Mouse (Mus musculus): ENCODE data around the gene Ccdc158.

Ccdc158 gene

DNA sequence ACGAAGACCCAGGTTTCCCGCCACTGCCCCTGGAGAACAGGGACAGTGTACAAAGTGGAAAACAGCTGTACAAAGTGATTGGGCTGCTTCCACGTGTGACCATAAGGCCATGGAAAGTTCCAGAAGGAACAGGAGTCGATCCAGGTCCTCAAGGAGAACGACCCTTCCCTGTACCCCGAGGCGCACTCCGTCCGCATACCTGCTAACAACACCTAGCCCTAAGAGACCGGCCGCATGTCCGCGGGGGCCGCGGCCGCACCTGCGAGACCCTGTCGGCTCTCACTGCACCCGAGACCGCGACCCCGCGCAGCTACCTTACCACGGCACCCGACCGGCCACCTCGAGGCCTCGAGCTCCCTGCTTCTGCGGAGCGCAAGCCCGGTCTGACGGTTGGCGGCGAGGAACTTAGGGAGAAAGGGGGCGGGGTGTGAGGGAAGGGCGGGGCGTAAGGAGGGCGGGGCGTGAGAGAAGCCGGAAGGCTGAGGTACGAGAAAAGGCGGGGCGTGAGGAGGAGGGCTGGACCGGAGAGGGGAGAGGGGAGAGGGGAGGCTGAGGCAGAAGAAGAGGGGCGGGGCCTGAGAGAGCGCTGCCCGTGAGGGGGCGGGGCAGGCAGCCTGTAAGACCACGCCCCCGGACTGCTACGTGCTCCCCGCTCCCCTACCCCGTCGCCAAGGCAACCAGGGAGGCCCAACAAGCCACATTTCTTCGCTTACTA is at the start of gene Ccdc158:
Gene Ccdc158, minus strand, starts transcription at position 413 of the 715 bp plus-strand sequence.
- DNase-seq (ENCODE audit: low read depth in 2 of 2, low spot score in 2 of 2): peak; percentile 4 to 12

DNA sequence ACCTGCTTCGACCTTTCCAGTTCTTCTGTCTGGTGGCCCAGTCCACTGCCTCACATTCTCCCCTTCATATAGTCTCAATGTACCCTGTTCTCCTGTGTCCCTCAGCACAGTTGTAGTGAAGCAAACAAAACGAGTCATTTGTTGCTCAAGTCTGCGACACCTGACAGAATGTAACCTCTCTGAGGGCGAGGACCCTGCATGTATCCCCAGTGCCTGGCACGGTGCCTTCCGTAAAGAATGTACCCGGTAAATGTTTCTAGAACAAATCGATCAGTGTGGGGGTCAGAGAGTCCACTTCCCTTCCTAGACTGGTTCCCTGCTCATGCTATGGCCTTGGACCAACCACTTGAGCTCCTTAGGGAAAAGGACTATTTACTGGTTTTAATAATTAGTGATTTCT is 46.5 kb upstream of the Ccdc158 start:
- no peak for DNase-seq (ENCODE audit: low read depth in 2 of 2, low spot score in 2 of 2)

DNA sequence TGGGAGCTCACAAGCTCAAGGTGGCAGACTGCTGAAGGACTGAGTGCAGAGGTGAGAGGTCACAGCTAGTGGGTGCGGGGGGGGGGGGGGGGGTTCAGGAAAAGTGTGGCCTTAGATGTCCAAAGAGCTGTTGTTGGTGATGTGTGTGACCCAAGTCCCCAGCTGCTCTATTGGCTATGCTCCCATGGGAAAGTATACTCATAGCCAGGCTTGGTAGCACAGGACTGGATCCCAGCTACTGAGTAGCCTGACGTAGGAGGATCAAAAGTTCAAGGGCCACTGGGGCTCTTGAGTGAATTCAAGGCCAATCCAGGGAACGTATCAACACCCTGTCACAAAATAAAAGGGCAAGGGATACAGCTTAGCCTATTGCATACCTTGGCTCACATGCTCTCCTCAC is 43.8 kb upstream of the Ccdc158 start:
- DNase-seq (ENCODE audit: low read depth in 2 of 2, low spot score in 2 of 2): no peak

DNA sequence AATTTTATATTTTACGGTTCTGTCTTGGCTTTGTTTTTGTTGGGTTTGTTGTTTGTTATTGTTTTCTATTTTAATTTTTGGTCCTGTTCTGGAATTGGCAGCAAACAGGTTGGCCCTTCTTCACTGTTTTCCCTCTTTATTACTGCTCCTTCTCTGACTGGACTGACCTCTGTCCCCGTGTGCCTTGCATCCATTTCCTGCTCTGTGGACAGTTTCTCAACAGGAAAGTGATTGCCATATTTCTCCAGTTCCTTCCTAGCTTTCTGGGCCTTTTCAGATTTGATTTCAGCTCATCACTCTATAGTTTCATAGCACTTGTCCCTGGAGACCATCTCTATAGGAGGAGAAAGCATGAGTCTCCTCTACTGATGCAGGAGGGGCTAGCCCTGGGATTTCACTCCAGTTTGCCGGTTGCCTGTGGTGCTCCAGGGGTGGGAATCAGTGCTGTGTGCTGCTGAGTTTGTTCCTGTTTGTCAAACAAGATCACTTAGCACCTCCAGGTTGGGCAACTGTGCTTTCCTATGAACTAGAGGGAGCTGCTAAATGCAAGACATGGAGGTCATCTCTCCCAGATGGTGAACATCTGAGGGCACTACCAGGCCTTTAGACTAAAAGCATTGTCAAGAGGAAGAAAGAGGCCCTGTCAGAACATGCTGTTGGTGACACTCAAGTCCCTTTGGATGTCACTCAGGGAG is 42.7 kb upstream of the Ccdc158 start:
- no peak for DNase-seq (ENCODE audit: low read depth in 2 of 2, low spot score in 2 of 2)

DNA sequence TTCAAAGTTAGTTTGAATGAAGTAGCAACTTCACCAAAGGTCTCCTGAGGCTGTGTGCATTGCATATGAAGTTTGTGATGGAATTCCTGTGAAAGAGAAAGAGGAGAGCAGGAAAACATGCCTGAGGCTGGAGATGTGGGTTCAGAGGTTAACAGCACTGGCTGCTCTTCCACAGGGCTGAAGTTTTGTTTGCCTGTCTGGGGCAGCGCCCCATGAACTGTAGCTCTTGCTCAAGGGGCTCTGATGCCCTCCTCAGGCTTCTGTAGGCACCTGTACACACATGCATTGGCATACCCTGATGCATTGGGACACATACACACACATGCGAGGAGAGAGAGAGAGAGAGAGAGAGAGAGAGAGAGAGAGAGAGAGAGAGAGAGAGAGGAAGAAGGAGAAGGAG is 40.8 kb upstream of the Ccdc158 start:
- no peak for DNase-seq (ENCODE audit: low read depth in 2 of 2, low spot score in 2 of 2)

DNA sequence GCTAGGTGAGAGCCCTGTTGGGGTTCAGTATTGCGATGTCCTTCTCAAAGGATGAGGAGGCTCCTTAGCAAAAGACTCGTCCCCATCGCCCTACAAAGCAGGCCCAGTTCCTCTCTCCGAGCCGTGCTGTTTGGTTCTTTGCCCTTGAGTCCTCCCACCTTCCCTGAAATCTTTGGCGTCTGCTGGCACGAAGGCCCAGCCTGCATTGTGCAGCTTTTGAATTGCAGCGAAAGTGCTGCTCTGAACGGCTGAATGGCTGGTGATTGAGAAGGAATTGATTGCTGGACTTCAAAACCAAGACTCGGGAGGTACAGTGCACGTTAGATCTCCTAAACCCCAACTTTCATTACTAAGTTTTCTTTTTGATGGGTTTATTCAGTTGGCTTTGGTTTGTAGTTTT is 40.2 kb upstream of the Ccdc158 start:
- no peak for DNase-seq (ENCODE audit: low read depth in 2 of 2, low spot score in 2 of 2)

DNA sequence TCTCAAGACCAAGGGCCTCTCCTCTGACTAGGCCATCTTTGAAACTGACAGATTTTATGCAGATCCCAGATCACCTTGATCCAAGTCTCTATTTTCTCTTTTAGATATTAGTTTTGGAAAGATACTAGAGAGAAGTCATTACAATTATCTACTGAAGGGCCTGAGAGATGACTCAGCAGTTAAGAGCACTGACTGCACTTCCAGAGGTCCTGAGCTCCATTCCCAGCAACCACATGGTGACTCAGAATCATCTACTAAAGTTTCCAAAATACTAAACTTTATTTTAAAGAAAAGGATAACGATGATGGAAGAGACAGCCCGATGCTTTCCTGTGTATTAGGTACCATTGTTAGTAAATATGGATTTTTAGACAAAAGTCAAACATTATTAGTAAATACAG is 39.8 kb upstream of the Ccdc158 start:
- DNase-seq (ENCODE audit: low read depth in 2 of 2, low spot score in 2 of 2): no peak

DNA sequence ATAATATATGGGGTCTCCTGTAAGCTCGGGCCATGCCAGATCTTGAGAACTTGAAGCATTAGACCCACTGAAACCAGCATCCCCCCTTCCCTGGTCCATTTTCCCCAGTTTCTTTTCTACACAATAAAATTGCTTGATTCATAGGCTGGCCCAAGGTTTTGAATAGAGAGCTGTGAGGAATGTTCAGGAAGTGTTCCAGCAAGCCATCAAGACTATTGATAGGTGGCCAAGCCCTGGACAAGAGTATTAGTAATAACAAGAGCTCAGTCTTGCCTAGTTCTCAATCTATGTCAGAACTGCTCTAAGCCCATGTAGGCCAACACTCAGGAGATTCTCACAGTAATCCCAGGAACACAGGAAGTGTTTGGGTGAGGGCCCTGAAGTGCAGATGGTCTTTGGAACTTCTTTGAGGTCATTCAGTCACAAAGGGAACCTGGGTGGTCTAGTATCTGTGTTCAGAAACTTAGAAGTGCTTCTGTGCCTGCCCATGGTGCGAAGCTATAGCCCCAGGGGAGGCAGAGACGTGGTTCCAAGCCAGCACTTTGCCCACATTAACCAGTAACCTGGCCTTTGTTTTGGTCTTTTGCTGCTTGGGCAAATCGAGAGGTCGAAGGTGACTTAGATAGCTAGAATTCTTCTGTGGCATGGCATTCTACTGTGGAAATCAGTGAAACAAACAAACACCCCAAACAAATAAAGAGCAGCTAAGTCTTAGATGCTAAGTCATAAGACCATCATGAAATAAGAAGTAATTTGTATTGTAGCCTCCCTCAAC is 37.7 kb upstream of the Ccdc158 start:
- no peak for DNase-seq (ENCODE audit: low read depth in 2 of 2, low spot score in 2 of 2)

DNA sequence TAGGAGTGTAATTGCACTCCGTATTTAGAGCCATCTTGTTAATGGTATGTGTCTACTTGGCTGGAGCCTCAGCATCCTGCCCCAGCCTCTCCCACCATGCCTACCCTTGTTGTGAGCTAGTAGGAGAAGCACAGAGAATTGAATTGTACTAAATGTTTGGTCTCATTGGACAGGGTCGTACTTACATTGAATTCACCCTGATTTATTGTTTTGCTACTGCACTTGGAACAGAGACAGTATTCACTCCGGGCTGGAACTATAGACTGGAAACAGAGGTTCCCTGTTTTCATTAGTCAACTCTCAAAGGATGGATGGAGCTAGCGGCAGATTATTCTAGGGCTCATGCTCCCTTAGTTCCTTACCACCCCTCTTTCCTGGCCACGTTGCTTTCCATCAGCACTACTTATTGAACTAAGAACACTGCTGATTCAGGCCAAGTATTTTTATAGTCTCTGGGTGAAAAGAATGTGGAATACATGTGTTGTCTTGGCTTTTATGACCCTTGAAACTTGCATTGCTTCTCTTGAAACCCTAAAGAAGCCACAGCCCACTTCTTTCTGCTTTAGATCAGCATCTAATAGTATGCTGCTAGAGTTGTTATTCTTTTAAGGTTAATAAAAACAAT is 36.7 kb upstream of the Ccdc158 start:
- DNase-seq (ENCODE audit: low read depth in 2 of 2, low spot score in 2 of 2): no peak

DNA sequence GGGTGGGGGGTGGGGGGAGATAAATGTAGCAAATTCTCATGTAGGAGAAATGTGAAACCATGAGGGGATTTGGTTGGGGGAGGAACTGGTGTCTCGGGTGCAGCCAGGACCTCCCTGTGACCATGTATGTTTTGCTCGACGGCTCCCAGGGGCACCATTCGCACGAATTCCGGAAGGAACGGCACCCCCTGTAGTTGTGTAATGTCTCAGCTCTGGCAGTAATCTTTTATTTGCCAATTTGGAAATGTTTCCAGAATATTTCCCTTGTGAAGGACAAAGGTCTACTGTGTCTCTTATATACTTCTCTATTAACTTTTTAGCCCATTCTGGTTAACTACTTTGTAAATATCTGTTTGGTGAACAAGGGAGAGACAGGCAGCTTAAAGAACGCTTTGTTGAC is 35.7 kb upstream of the Ccdc158 start:
- no peak for DNase-seq (ENCODE audit: low read depth in 2 of 2, low spot score in 2 of 2)

DNA sequence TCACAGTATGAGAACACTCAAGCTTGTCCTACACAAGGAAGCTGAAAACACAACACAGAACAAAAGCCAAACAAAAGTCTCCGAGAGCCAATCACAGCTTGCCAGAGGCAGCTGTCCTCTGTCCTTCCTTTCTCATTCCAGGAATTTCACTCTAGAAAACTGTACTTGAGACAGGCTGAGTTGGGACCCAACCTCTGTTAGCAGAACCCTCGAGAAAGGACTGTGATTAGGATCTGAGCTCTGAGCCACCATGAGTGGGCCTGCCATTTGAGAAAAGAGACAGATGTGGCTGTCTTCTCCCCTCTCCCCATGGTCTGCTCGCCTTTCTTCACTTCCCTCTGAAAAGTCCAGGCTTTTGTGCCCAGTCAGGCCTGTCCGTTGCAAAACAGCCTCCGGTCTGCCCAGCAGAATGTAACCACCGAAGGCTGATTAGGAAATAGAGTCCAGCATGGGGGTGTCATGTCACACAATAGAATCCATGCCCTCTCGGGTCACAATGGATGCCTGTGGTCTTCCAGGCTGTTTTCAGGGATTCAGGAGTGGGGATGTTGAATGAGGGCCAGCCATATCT is 32.9 kb upstream of the Ccdc158 start:
- DNase-seq (ENCODE audit: low read depth in 2 of 2, low spot score in 2 of 2): no peak

DNA sequence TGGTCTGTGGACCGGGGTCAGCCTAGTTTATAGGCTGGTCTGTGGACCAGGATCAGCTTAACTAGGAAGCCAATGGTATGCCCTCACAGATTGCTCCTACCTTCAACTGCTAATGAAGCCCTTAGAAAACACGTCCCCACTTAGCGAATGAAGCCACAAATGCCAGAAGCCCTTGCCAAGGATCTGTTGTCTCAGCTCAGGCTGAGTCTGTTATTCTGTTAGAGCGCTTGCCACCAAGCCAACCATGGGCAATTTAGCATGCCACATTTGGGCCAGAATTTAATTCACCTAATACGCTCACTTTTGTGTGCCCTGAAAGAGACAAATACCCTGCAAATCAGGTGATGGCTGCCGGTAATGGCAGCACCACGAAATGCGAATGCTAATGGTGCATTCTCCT is 28.6 kb upstream of the Ccdc158 start:
- no peak for DNase-seq (ENCODE audit: low read depth in 2 of 2, low spot score in 2 of 2)

DNA sequence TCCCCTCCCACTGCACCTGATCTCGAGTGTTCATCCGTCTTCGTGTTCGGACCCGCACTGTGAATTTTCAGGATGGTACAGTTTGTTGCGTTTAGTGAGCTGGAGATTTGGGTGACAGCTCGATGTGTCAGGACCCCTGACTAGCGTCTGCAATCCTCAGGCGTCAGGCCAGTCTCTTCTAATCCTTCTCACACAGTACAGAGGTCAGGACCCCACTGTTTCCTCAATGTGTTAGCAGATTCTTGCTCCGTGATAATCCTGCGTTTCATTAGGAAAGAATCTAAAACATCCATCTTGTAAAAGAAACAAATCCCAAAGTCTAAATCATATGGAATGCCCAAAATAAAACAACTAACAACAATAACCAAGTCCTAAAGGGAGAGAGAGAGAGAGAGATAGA is 26.7 kb upstream of the Ccdc158 start:
- DNase-seq (ENCODE audit: low read depth in 2 of 2, low spot score in 2 of 2): no peak

DNA sequence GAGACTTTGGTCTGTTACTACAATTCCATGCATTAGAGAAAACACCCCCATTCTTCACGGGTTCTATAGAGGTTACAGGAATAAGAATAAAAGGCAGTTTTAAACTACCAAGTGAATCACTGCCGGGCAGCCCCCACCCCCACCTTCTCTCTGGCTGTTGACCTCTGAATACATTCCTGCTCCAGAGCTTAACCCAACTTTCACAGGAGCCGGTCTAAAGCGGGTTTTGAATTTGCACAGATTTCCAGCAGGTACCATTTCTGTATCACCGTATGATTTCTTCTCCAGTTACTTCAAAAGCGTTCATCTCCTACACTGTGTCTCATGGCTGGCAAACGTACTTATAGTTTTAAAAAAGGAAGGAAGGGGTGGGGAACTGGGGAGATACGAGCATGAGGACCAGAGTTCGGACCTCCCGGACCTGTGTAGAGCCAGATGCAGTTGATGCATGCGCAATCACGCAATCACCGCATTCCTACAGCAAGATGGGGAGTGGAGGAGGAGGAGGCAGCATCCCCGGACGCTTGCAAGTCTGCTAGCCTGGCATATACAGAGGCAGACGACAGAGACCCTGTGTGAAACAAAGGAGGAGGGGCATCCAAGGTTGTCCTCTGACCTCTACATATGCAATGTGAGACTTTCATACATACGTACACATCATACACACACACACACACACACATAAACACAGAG is 23.9 kb upstream of the Ccdc158 start:
- no peak for DNase-seq (ENCODE audit: low read depth in 2 of 2, low spot score in 2 of 2)

DNA sequence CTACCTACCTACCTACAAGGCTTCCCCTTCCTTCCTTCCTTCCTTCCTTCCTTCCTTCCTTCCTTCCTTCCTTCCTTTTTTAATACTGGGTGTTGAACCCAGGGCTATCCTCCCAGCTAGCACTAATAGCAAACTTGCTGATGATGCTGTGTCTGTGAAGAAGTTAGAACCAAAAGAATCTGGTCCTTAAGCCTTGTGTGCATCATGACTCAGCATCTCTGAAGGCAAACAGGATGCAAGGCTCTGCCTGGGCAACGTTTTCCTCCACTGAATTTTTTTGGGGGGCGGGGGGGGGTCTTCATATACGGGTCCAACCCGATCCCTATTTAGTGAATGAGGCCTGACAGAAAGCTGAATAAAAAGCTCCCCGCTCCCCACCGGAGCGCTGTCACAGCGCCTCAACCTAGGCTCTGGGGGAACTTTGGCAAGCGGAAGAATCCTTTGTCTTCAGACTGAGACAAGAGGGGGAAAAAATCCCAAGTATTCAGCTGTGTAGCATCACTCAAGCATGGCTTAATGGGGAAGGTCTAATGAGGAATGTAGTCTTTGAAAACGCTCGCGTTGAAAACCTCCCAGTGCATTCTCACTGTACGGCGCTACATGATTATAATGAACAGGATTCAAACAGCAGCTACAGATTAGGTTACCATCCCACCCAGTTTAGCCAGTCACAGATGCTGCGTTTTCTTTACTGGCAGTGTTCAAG is 23.2 kb upstream of the Ccdc158 start:
- DNase-seq (ENCODE audit: low read depth in 2 of 2, low spot score in 2 of 2): no peak

DNA sequence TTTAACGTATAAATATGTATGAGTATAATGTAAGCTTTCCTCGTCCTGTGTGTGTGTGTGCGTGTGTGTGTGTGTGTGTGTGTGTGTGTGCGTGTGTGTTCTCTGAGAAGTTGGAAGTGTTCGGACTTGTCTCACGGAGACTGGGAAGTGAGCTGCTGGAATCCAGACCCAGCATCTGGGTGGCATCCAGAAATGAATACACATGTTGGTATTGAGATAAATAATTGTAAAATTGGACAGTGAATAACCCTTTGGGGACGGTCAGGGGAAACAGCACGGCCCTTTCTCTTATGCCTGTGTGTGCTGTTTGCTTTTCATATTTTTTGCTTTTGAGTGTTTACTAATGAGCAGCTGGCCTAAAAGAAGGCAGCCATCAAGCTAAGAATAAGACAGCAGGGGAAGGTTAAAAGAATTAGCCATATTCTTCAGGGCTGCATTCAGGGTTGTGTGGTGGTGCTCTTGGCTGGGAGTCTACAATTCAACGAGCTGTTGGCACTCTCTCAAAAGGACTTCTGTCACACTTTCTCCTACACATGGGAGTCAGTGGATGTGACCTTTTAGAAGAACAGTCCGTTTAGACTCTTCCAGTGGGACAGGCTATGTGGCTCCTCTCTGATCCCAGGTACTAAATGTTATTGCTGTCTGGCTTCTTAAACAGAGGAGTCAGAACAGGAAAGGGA is 19.4 kb upstream of the Ccdc158 start:
- no peak for DNase-seq (ENCODE audit: low read depth in 2 of 2, low spot score in 2 of 2)

DNA sequence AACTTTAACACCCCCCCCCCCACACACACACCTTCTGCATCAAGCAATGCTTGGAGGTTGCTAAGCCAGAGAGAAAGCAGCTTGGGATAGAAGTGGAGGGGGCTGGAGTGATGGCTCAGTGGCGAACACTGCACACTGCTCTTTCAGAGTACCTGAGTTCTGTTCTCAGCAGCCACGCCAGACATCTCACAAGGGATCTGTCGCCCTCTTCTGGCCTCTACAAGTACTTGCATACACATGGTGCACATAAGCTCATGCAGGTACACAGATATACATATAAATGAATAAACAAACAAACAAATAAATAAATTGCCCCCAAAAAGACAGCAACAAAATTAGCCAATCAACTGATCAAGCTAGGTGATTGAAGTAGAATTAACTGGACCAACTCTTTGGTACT is 18.7 kb upstream of the Ccdc158 start:
- no peak for DNase-seq (ENCODE audit: low read depth in 2 of 2, low spot score in 2 of 2)

DNA sequence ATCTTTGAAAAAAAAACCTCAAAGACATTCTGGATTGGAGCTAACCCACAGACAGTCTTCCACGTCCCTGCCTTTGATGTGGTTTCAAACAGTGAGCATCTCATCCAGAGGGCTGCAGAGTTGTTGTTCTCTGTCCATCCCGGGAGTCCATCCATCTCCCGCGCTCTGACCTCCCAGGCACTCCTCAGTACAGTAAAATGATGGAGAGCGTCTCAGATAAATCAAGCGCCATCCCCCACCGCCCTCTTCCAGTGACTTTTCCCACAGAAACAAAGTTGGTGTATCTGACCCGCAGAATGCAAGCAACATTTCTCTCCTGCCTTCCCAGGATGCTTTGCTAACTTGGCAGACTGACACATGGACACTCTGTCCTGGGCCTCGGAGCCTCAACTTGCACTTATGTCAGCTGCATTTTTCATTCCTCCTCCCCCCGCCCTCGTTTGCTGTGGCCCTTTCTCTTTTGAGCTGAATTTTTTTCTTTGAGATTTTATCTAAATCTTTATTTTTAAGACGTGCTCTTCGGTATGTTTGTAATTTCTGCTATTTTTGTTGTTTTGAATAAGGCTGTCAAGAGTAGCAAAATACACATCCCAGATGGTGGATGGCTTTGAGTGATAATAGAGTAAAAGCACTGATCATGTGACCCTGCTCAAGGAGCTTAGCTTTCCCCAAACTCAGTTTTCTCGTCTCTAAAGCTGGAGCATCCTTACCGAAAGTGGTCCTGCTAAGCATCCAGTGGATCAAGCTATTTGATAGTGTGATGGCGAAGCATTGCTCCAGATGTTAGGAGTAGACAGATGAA is 17.3 kb upstream of the Ccdc158 start:
- no peak for DNase-seq (ENCODE audit: low read depth in 2 of 2, low spot score in 2 of 2)

DNA sequence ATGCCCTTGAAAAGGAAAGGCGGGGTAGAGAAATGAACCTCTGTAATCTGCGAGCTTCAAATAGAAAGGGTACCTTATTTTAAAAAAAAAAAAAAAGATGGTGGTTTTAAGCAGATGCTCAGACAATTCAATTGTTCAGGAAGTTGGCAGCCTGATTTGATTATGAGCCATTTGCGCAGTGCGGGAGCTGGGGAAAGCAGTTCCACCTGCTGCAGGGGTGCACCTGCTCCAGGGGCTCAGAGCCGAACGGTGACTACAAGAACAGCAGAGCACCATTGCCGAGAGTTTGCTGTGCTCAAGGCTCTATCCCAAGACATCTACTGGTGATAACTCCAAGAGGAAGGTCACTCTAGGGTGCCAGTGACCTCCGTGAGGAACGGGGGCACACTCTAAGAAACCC is 13.5 kb upstream of the Ccdc158 start:
- no peak for DNase-seq (ENCODE audit: low read depth in 2 of 2, low spot score in 2 of 2)

Measured in CD8-positive naive resting alpha-beta T cell, adult 2 months (primary cell).